Mouse (Mus musculus): ENCODE results near the gene Dolpp1. TPM values are rescaled to one million over a fixed set of nuclear protein-coding genes. Genes with fewer than 3 reads are reported as not detected.

Dolpp1 gene
- polyA plus RNA-seq, 1 experiment from 2014 or later, result 33.1 TPM

DNA sequence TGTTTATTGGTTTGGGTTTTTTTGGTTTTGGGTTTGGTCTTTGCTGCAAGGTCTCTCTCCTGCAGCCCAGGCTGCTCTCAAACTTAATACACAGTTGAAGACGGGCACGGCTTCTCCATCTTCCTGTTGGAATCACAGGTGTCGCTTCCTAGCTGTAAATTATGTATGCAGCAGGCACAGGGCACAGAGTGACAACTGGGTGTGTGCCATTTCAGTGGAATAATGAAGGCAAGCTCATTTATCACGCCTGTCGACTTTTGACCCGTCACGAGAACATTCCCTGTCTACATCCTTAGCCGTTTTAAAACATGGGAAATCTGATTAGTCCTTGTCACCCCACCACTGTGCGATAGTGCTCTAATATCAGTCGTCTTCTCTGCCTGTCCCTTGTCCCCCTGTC is 31.4 kb upstream of the Dolpp1 start:
- Histone ChIP-seq H3K9me3 (no peaks in the 10 kb centered on the region), H3K4me3 (no peak overlapping the region), H3K4me1 (peaks cover 35% of the 10 kb centered on the region), H3K4me2 (replicated peaks) (no peak overlapping the region), H3K9ac (no peak overlapping the region), H3K36me3 (no peaks in the 10 kb centered on the region), H3K27me3 (no peaks in the 10 kb centered on the region), H3K27ac (no peak overlapping the region)
- WGBS, result 70% methylated on average over 10 of the region's 10 CpGs
- ATAC-seq (ENCODE audit: low FRiP score, low read depth), result no peak

DNA sequence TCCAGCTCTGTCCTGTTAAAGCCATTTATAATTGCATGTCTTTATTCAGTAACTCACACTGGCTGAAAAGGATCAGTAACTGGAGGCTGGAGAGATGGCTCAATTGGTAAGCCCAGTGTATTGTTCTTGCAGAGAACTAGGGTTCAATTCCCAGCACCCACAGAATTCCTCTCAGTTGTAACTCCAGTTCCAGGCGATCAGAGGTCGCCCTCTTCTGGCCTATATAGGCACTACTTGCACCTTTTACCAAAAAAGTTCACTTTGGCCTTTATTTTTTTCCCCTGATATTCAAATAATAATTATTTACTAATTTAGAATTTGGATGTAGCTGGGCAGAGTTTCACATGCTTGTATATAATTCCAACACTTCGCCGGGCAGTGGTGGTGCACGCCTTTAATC is 29.2 kb upstream of the Dolpp1 start:
- Histone ChIP-seq H3K9me3 (no peaks in the 10 kb centered on the region), H3K27ac (no peak overlapping the region), H3K36me3 (peaks cover 11% of the 10 kb centered on the region), H3K4me3 (no peak overlapping the region), H3K27me3 (no peaks in the 10 kb centered on the region), H3K9ac (no peak overlapping the region), H3K4me1 (peaks cover 23% of the 10 kb centered on the region), H3K4me2 (replicated peaks) (no peak overlapping the region)
- 74% methylated on average over 5 of the region's 5 CpGs for WGBS
- no peak for ATAC-seq (ENCODE audit: low FRiP score, low read depth)

DNA sequence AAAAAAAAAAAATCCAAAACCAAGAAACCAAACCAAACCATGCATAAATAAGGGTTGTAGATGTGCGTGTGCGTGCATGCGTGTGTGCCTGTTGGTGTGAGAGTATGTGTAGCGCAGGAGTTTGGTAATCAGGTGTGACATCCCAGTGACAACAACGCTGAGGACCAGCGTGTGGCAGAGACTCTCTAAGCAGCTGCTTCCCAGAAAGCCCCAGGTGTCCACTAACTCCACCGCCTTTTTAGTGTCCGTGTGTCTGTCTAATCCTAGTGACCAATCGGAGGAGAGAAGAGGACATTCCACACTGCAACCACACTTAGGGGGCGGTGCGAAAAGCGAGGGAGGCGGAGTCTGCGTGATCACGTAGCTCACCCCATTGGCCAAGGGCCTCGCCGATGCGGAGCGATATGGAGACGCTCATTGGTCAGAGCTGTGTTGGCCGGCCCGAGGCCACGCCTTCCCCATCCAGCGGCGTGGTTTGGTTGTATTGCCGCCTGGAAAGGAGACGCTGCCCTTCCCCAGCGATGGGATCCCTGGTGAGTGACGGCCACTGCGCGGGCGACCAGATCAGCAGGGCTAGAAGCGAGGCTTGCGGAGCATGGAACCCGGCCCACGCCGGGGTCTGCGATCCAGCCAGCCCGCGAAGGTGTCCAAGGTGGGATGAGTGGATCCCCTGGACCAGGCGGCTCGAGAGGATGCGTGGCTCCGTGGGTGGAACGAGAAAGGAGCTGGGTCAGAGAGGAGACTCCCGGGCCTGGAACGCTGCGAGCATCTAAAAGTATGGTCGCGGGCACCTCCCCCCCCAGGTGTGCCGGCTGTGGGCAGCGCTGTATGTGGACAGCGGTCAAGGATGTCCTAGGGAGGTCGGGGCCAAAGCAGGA is 28.0 kb upstream of the Dolpp1 start, which contains the start of gene Miga2:
Gene Miga2, plus strand, starts transcription at position 461 of the 878 bp plus-strand sequence.
- peak within 1 kb of the TSS; percentile 92 for H3K9ac ChIP-seq
- H3K9me3 ChIP-seq, result no peaks in the 10 kb centered on the region
- peak within 1 kb of the TSS; percentile 98 for H3K4me2 ChIP-seq (replicated peaks)
- H3K4me3 ChIP-seq, result peak within 1 kb of the TSS; percentile 97
- H3K27me3 ChIP-seq, result no peaks in the 10 kb centered on the region
- H3K36me3 ChIP-seq, result peaks cover 22% of the 10 kb centered on the region
- under 1% methylated on average over 54 of the region's 54 CpGs for WGBS
- peak within 1 kb of the TSS; percentile 52; the same call in 1 of the 2 replicates for H3K27ac ChIP-seq
- peaks cover 14% of the 10 kb centered on the region for H3K4me1 ChIP-seq
- ATAC-seq (ENCODE audit: low FRiP score, low read depth), result peak; percentile 99

DNA sequence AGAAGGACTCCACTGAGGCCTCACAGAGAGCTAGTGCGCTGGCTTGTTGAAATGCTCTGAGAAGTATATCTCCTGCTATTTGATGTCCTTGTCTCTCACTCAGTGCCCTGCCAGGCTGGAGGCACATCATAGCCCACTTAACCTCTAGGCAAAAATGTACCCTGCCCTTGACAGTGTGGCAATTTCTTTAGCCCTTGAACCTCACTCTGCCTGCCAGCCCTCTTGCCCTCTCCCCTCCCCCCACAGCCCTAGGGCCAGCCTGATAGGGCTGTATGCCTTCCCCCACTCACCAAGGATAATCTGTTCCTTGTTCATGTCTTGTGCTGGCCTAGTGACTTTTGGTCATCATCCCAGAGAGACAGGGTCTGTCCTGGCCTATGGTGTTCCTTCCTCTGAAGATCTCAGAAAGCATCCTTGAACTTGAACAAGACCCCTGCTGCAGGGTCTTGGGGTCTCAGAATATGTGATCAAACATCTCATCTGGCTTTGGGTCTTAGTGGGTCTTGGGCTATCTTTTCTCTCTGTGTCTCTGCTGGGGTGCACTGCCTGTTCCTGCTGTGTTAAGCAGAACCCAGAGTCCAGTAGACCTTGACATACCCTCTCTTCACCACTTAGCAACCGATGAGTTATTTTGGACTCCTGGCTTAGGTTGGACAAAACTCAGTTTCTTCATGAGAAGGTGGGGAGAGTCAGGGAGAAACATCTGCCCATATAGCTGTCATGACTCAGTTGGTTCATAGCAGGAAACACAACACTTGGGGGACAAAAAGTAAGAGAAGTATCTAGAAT is 26.6 kb upstream of the Dolpp1 start:
- Histone ChIP-seq H3K9me3 (no peaks in the 10 kb centered on the region), H3K27me3 (no peaks in the 10 kb centered on the region), H3K9ac (peak overlapping the region; percentile 92), H3K4me2 (replicated peaks) (peak overlapping the region; percentile 98), H3K27ac (no peak overlapping the region), H3K4me3 (peak overlapping the region; percentile 97), H3K36me3 (peaks cover 36% of the 10 kb centered on the region), H3K4me1 (peaks cover 14% of the 10 kb centered on the region)
- ATAC-seq (ENCODE audit: low FRiP score, low read depth), result no peak
- 89% methylated on average over 2 of the region's 2 CpGs for WGBS

DNA sequence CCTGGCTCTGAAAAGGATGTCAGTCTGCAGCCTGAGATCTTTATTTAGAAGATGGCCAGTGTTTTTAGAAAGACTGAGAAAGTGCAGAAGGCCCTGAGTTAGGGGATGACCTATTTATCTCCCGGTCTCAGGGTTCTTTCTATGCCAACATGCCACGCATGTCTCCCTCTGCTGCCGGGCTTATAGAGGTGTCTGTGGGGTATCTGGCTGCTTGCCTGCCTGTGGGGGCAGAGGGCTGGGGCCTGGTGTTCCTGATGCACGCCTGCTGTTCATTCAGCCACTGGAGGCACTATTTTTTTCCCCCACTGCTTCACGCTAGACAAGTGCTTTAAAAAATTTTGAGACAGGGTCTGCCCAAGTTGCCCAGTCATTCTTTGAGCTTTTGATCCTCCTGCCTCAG is 25.9 kb upstream of the Dolpp1 start:
- no peak overlapping the region for H3K27ac ChIP-seq

DNA sequence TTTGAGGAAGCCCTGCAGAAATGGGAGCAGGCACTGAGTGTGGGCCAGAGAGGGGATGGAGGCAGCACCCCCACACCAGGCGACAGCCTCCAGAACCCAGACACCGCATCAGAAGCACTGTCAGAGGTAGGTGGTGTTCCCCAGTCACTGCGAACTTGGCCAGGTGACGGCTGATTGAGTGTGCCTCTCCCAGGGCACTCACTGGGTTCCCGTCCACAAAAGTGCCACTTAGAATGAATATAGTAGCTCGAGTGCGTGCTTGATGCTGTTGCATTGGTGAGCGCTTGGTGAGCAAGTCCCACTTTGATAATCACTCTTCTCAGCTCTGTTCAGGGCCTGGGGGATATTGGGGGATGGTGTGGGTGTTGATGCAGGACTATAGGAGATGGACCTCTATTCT is 20.5 kb upstream of the Dolpp1 start:
- H3K4me2 ChIP-seq (replicated peaks), result no peak overlapping the region
- H3K27ac ChIP-seq, result no peak overlapping the region
- ATAC-seq (ENCODE audit: low FRiP score, low read depth), result no peak
- no peaks in the 10 kb centered on the region for H3K4me1 ChIP-seq
- WGBS, result 92% methylated on average over 8 of the region's 8 CpGs
- no peaks in the 10 kb centered on the region for H3K27me3 ChIP-seq
- H3K36me3 ChIP-seq, result peaks cover 89% of the 10 kb centered on the region
- no peaks in the 10 kb centered on the region for H3K9me3 ChIP-seq
- no peak overlapping the region for H3K9ac ChIP-seq
- H3K4me3 ChIP-seq, result no peak overlapping the region

More for the DNA sequence above, 25.9 kb upstream of the Dolpp1 start:
- Histone ChIP-seq H3K9me3 (no peaks in the 10 kb centered on the region), H3K36me3 (peaks cover 43% of the 10 kb centered on the region), H3K4me1 (peaks cover 14% of the 10 kb centered on the region), H3K4me3 (no peak overlapping the region), H3K27me3 (no peaks in the 10 kb centered on the region), H3K4me2 (replicated peaks) (no peak overlapping the region), H3K9ac (no peak overlapping the region)
- WGBS, result 76% methylated on average over 5 of the region's 5 CpGs
- ATAC-seq (ENCODE audit: low FRiP score, low read depth), result no peak

DNA sequence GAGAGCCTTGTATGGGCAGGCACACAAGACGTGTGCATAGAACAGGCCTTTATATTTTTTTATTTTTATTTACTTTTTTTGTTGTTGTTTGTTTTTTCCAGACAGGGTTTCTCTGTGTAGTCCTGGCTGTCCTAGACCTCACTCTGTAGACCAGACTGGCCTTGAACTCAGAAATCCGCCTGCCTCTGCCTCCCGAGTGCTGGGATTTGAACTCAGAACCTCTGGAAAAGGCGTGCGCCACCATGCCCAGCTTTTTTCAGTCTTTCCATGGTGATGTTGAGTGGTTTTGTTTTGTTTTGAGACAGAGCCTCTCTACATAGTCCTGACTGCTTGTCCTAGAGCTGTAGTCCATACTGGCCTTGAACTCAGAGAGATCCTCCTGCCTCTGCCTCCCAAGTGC is 19.3 kb upstream of the Dolpp1 start:
- 96% methylated on average over 5 of the region's 5 CpGs for WGBS

DNA sequence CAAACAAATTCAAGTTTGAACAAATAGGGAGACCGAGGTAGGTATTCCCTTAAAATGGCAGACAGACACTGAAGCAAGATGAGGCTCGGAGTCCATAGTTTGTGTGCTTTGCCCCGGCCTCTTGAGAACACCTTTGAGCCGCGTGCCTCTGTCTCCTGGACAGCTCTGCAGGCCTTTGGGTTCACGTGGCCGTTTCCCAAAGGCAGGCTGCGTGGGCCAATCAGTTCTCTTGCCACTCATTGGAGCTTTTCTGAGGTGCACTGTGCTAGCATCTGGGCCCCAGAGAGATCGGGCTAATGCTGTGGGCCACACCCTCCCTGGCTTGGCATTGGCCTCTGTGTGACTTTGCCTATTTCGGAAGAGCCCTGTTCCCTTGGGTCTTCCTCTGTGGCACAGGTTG is 16.2 kb upstream of the Dolpp1 start:
- no peak for ATAC-seq (ENCODE audit: low FRiP score, low read depth)
- WGBS, result 91% methylated on average over 10 of the region's 10 CpGs

More for the DNA sequence above, 19.3 kb upstream of the Dolpp1 start:
- no peak for ATAC-seq (ENCODE audit: low FRiP score, low read depth)
- no peak overlapping the region for H3K4me3 ChIP-seq
- no peaks in the 10 kb centered on the region for H3K4me1 ChIP-seq
- H3K27ac ChIP-seq, result no peak overlapping the region
- H3K36me3 ChIP-seq, result peaks cover 92% of the 10 kb centered on the region
- no peak overlapping the region for H3K4me2 ChIP-seq (replicated peaks)
- H3K27me3 ChIP-seq, result no peaks in the 10 kb centered on the region
- H3K9ac ChIP-seq, result no peak overlapping the region
- no peaks in the 10 kb centered on the region for H3K9me3 ChIP-seq

DNA sequence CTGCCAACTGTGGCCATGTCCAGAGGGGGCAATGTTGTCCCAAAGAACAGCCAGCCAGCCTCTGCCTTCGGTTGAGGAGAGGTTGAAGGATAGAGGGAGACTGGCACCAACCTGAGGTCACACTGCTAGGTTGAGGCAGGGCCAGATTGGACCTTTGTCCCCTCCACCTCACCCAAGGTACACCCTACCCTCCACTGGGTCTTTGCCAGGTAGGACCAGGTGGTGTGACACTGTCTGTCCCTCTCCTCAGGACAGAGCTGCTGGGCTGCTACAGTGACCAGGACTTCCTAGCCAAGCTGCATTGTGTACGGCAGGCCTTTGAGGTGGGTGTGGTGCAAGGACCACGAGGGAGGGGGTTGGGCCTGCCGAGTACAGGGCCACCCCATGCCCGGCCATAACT is 14.3 kb upstream of the Dolpp1 start:
- no peak overlapping the region for H3K27ac ChIP-seq
- no peak for ATAC-seq (ENCODE audit: low FRiP score, low read depth)
- H3K36me3 ChIP-seq, result peaks cover 91% of the 10 kb centered on the region
- H3K4me2 ChIP-seq (replicated peaks), result no peak overlapping the region
- no peak overlapping the region for H3K9ac ChIP-seq
- H3K9me3 ChIP-seq, result no peaks in the 10 kb centered on the region
- H3K4me3 ChIP-seq, result no peak overlapping the region
- no peaks in the 10 kb centered on the region for H3K4me1 ChIP-seq
- 80% methylated on average over 5 of the region's 5 CpGs for WGBS
- H3K27me3 ChIP-seq, result no peaks in the 10 kb centered on the region

More for the DNA sequence above, 16.2 kb upstream of the Dolpp1 start:
- Histone ChIP-seq H3K27me3 (no peaks in the 10 kb centered on the region), H3K4me1 (no peaks in the 10 kb centered on the region), H3K9me3 (no peaks in the 10 kb centered on the region), H3K9ac (no peak overlapping the region), H3K4me3 (no peak overlapping the region), H3K27ac (no peak overlapping the region), H3K4me2 (replicated peaks) (no peak overlapping the region), H3K36me3 (peaks cover 91% of the 10 kb centered on the region)

DNA sequence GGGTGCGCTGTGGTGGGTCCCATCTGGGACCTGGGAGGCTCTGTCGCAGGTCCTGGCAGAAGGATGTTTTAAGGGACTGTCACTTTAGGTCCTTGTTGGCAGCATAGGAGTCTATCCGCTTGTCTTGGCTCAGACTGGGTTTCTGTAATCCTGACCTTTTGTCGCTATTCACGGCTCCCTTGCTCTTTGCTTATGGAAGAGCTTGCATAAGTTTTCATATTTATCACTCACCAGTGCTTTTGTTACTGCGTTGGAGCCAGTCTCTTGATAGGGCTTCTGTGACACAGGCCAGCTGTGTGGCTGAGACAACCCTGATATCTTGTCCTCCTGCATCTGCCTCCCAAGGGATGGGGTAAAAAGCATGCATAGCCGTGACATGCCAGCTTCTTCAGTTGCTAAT is 12.7 kb upstream of the Dolpp1 start:
- WGBS, result 91% methylated on average over 7 of the region's 7 CpGs
- Histone ChIP-seq H3K4me2 (replicated peaks) (no peak overlapping the region), H3K9ac (no peak overlapping the region), H3K4me1 (no peaks in the 10 kb centered on the region), H3K27ac (no peak overlapping the region), H3K9me3 (no peaks in the 10 kb centered on the region), H3K4me3 (no peak overlapping the region), H3K36me3 (peaks cover 91% of the 10 kb centered on the region), H3K27me3 (no peaks in the 10 kb centered on the region)
- ATAC-seq (ENCODE audit: low FRiP score, low read depth), result no peak

DNA sequence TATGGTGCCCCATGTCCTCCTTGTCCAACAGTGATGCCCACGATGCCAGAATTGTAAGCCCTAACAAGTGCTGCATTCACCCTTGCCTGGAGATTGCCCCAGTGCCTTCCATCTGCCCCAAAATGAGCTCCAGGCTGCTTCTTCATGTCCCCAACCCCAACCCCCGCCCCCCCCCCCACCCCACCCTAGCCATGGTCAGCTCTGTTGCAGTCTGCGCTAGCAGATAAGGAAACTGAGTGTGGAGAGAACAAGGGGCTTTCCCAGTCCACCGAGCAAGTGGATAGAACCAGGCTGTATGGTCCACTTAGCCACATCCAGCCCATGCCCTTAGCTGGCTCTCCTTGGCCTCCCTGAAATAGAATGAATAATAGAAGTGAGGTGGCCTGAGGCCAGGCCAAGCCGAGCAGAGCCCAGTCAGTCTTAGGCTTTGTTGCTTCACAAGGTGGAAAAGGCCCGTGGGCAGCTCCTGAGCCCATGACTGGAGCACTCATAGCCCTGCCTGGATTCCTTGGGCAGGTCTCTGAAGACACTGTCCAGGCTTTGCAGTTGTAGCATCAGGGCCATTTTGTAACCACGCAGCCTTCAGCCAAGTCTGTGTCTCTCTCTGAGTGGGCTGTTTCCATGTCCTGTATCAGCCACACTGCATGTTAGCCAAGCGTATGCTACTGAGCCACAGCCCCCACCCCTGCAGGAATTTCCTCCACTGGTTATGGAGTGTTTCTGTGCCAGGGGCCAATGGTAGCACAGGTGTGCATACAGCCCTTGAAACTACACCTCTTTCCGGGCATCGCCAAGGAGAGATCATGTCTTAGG is 11.3 kb upstream of the Dolpp1 start:
- no peak for ATAC-seq (ENCODE audit: low FRiP score, low read depth)
- Histone ChIP-seq H3K27ac (no peak overlapping the region), H3K4me3 (no peak overlapping the region), H3K9me3 (no peaks in the 10 kb centered on the region), H3K9ac (no peak overlapping the region), H3K4me2 (replicated peaks) (no peak overlapping the region), H3K4me1 (no peaks in the 10 kb centered on the region), H3K27me3 (no peaks in the 10 kb centered on the region), H3K36me3 (peaks cover 98% of the 10 kb centered on the region)
- 89% methylated on average over 10 of the region's 10 CpGs for WGBS

DNA sequence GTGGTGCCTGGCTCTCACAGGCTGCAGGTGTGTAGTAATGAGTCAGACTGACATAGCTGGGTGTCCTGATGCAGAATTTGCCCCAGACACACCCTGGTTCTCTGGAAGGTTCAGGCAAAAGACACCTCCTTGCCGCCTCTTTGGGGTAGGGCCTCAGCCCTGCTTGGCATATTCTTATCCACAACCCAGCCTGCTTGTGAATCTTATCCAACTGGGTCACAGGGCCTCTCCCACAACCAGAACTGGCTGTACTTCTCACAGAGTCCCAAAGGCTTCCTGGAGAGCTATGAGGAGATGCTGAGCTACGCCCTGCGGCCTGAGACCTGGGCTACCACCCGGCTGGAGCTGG is 10.7 kb upstream of the Dolpp1 start:
- Histone ChIP-seq H3K9ac (no peak overlapping the region), H3K4me1 (no peaks in the 10 kb centered on the region), H3K36me3 (peaks cover 93% of the 10 kb centered on the region), H3K27me3 (no peaks in the 10 kb centered on the region), H3K9me3 (no peaks in the 10 kb centered on the region), H3K4me3 (no peak overlapping the region), H3K4me2 (replicated peaks) (no peak overlapping the region), H3K27ac (no peak overlapping the region)
- no peak for ATAC-seq (ENCODE audit: low FRiP score, low read depth)
- WGBS, result 92% methylated on average over 4 of the region's 4 CpGs

All from limb, embryonic 13.5 days (tissue).